In genomic region chr1:191182431-191183162, GRCm38 (mm10) we compare ENCODE assay signal across 8 mouse cellular contexts. TPM values are rescaled to one million over a fixed set of nuclear protein-coding genes. Genes with fewer than 3 reads are reported as not detected.
DNase-seq lines count a peak whose midpoint lies in the region; ATAC-seq and TF ChIP-seq lines count a peak whose summit lies in the region.
"Had no signal": no experiment of that assay in that cellular context is flagged by ENCODE, and none has a peak within 500 bp of the region (broad histone marks: within the 10 kb centered on the region; RNA-seq: fewer than 3 reads in every experiment).

No protein-coding gene starts in this region.

- peak; percentile 60 for TF ChIP-seq CTCF in hindbrain, postnatal 0 days (IDR thresholded peaks at IDR 0.05; ENCODE audit: low read depth)

- WGBS in hindbrain, postnatal 0 days = under 1% methylated on average over 61 of the region's 61 CpGs
- WGBS in midbrain, embryonic 15.5 days = under 1% methylated on average over 61 of the region's 61 CpGs
- under 1% methylated on average over 61 of the region's 61 CpGs for WGBS in stomach, embryonic 16.5 days

- H3K4me3 ChIP-seq in hindbrain, postnatal 0 days (ENCODE audit: low read length) = peak overlapping the region; percentile 57
- peak overlapping the region; percentile 54 for H3K4me3 ChIP-seq in midbrain, embryonic 15.5 days
- H3K4me3 ChIP-seq in stomach, embryonic 16.5 days (replicated peaks; ENCODE audit: low read length) = peak overlapping the region; percentile 47

- no peaks in the 10 kb centered on the region for H3K9me3 ChIP-seq in hindbrain, postnatal 0 days (ENCODE audit: low read length)
- no peaks in the 10 kb centered on the region for H3K9me3 ChIP-seq in midbrain, embryonic 15.5 days
- H3K9me3 ChIP-seq in stomach, embryonic 16.5 days (replicated peaks; ENCODE audit: control insufficient read depth, low read length) = no peaks in the 10 kb centered on the region

- intact Hi-C loops in gastrocnemius, postnatal 14 days (cut with DNase I; ENCODE audit: low total_unique reads) = no loop called here

- peak; percentile 18 for ATAC-seq in activated CD4-positive, CD25-positive, alpha-beta regulatory T cell, adult 4 months
- ATAC-seq in hindbrain, postnatal 0 days = 0 out of 2 replicates have a peak, but pooled peaks have one; percentile 18
- 0 out of 2 replicates have a peak, but pooled peaks have one; percentile 27 for ATAC-seq in midbrain, embryonic 15.5 days (replicated peaks)
- peak; percentile 5; the same call in 1 of the 2 replicates for ATAC-seq in stomach, embryonic 16.5 days (ENCODE audit: insufficient read depth, low FRiP score)

- peak overlapping the region; percentile 42; the same call in 1 of the 2 replicates for H3K27ac ChIP-seq in hindbrain, postnatal 0 days
- 0 out of 2 replicates have a peak overlapping the region, but pooled peaks have one; percentile 21 for H3K27ac ChIP-seq in midbrain, embryonic 15.5 days
- H3K27ac ChIP-seq in stomach, embryonic 16.5 days (ENCODE audit: low read length) = peak overlapping the region; percentile 34

- peak; percentile 59 to 61 for DNase-seq in cerebellum, postnatal 10 days
- DNase-seq in gastrocnemius, postnatal 14 days = peak; percentile 72
- DNase-seq in hindbrain, postnatal 0 days (ENCODE audit: low spot score) = peak; percentile 70
- peak; percentile 69 for DNase-seq in liver

- H3K36me3 ChIP-seq in hindbrain, postnatal 0 days (ENCODE audit: insufficient read depth, low read length) = no peaks in the 10 kb centered on the region
- H3K36me3 ChIP-seq in midbrain, embryonic 15.5 days (replicated peaks) = no peaks in the 10 kb centered on the region
- H3K36me3 ChIP-seq in stomach, embryonic 16.5 days (ENCODE audit: control insufficient read depth, insufficient read depth, low read length) = no peaks in the 10 kb centered on the region

- peak overlapping the region; percentile 100 for H3K4me2 ChIP-seq in hindbrain, postnatal 0 days (ENCODE audit: low read depth, low read length)
- peak overlapping the region; percentile 94 for H3K4me2 ChIP-seq in midbrain, embryonic 15.5 days
- H3K4me2 ChIP-seq in stomach, embryonic 16.5 days (ENCODE audit: low read depth, low read length) = peak overlapping the region; percentile 76

- peaks cover 57% of the 10 kb centered on the region for H3K27me3 ChIP-seq in hindbrain, postnatal 0 days (ENCODE audit: insufficient read depth, low read length)
- H3K27me3 ChIP-seq in midbrain, embryonic 15.5 days (replicated peaks) = peaks cover 67% of the 10 kb centered on the region
- H3K27me3 ChIP-seq in stomach, embryonic 16.5 days (ENCODE audit: control insufficient read depth, insufficient read depth, low read length) = peaks cover 19% of the 10 kb centered on the region; the same call in 1 of the 2 replicates

- H3K4me1 ChIP-seq in hindbrain, postnatal 0 days (ENCODE audit: insufficient read depth, low read length) = peaks cover 16% of the 10 kb centered on the region; the same call in 1 of the 2 replicates
- peaks cover 43% of the 10 kb centered on the region for H3K4me1 ChIP-seq in midbrain, embryonic 15.5 days
- peaks cover 36% of the 10 kb centered on the region for H3K4me1 ChIP-seq in stomach, embryonic 16.5 days (ENCODE audit: control insufficient read depth, insufficient read depth, low read length)

- peak overlapping the region; percentile 45 for H3K9ac ChIP-seq in hindbrain, postnatal 0 days (replicated peaks; ENCODE audit: low read length)
- peak overlapping the region; percentile 29; the same call in 1 of the 2 replicates for H3K9ac ChIP-seq in midbrain, embryonic 15.5 days
- H3K9ac ChIP-seq in stomach, embryonic 16.5 days (ENCODE audit: low read length) = peak overlapping the region; percentile 66

RNA-seq across cellular contexts. Expression of gene Fam71a, which starts 18.0 kb away (rescaled TPM):
- polyA plus RNA-seq in activated CD4-positive, CD25-positive, alpha-beta regulatory T cell, adult 4 months (2017; shearing (Covaris generic)) = not detected
- not detected for total RNA-seq in gastrocnemius, postnatal 14 days (2021)
- not detected in 2 replicates for total RNA-seq in hindbrain, postnatal 0 days (2014; rRNA removed)
- not detected in 2 replicates for polyA plus RNA-seq in hindbrain, postnatal 0 days (2015; fragmentation: Nextera tagmentation; extraction: Ambion mirVana)
- not detected in 2 replicates for polyA plus RNA-seq in midbrain, embryonic 15.5 days (2015; fragmentation: Nextera tagmentation; extraction: Ambion mirVana)
- not detected in 2 replicates for polyA plus RNA-seq in stomach, embryonic 16.5 days (2015; fragmentation: Nextera tagmentation; extraction: Ambion mirVana)
- total RNA-seq: left cerebral cortex, postnatal 14 days had no signal

RNA-seq across cellular contexts. Expression of gene Atf3, which starts 35.2 kb away (rescaled TPM):
- polyA plus RNA-seq in activated CD4-positive, CD25-positive, alpha-beta regulatory T cell, adult 4 months (2017; shearing (Covaris generic)) = not detected
- total RNA-seq in gastrocnemius, postnatal 14 days (2021) = 10 to 100 TPM in 1 of 2 experiments, 1 to 10 TPM in 1; 4.2 to 12.3 TPM
- total RNA-seq in hindbrain, postnatal 0 days (2014; rRNA removed) = 1.6 and 1.8 TPM in 2 replicates
- 1.7 and 1.8 TPM in 2 replicates for polyA plus RNA-seq in hindbrain, postnatal 0 days (2015; fragmentation: Nextera tagmentation; extraction: Ambion mirVana)
- polyA plus RNA-seq in midbrain, embryonic 15.5 days (2015; fragmentation: Nextera tagmentation; extraction: Ambion mirVana) = 1.5 and 1.6 TPM in 2 replicates
- polyA plus RNA-seq in stomach, embryonic 16.5 days (2015; fragmentation: Nextera tagmentation; extraction: Ambion mirVana) = 4.7 and 5.9 TPM in 2 replicates

Comparison
In these comparisons a context has a peak if more than half of its experiments do, and no peak if none do; other contexts are left out.
1. Peak in every context shown above with its lines: DNase-seq, ATAC-seq, H3K4me3 ChIP-seq and H3K27ac ChIP-seq.